Mouse (Mus musculus) megakaryocyte, embryonic 14.5 days (primary cell): ENCODE data around the gene Prss37.

Source experiments
- FLI1 ChIP-seq: IDR thresholded peaks from 2 replicates; pipeline ENCODE4 v1.6.1; 2012; ENCODE audit warnings: low read length, inconsistent platforms, mixed read lengths
- GATA1 ChIP-seq: IDR thresholded peaks from 3 replicates; pipeline ENCODE4 v1.6.1; 2012; ENCODE audit warnings: mixed read lengths, low read length, inconsistent platforms, borderline replicate concordance

GRCm38 (mm10) chr6:40544690-40545089 is 25.4 kb upstream of the Prss37 start:
- TF ChIP-seq GATA1: no peak
- no peak for TF ChIP-seq FLI1
